Mouse (Mus musculus) spleen, adult 2 months (tissue): ENCODE measurements at regions not wholly inside any gene's neighbourhood (a gene's known extent, or its start where the extent isn't known, plus 50 kb on each side); places are given as distances from the start of the nearest gene placed in this dataset.

ENCODE experiments used
- CTCF ChIP-seq: fragments of 200-500 bp; IDR thresholded peaks from 2 replicates; pipeline ENCODE4 v1.5.1; 2011; ENCODE audit warnings: mild to moderate bottlenecking, inconsistent platforms; ENCODE audit not compliant: insufficient read depth, insufficient read length, insufficient replicate concordance; ENCODE audit errors: extremely low read depth
- POLR2A ChIP-seq: fragments of 200-500 bp; IDR thresholded peaks from 2 replicates; pipeline ENCODE4 v1.6.1; 2011; ENCODE audit warnings: low read depth, low read length, inconsistent platforms

GRCm38 (mm10) chr4:12578102-12578501 is 406.3 kb upstream of the Fam92a start:
- TF ChIP-seq CTCF (no peak), POLR2A (no peak)
